Mouse (Mus musculus): ENCODE results near the gene Rhov.

Rhov gene

GRCm38 (mm10) chr2:119237210-119237870 lies 33.7 kb downstream of the Rhov start, which contains the start of gene Spint1:
Gene Spint1 (plus strand): TSS chr2:119237362.
- no peak for DNase-seq (ENCODE audit: low spot score in 2 of 2)

GRCm38 (mm10) chr2:119236682-119237209 lies 34.3 kb downstream of the Rhov start:
- no peak for DNase-seq (ENCODE audit: low spot score in 2 of 2)

DNA sequence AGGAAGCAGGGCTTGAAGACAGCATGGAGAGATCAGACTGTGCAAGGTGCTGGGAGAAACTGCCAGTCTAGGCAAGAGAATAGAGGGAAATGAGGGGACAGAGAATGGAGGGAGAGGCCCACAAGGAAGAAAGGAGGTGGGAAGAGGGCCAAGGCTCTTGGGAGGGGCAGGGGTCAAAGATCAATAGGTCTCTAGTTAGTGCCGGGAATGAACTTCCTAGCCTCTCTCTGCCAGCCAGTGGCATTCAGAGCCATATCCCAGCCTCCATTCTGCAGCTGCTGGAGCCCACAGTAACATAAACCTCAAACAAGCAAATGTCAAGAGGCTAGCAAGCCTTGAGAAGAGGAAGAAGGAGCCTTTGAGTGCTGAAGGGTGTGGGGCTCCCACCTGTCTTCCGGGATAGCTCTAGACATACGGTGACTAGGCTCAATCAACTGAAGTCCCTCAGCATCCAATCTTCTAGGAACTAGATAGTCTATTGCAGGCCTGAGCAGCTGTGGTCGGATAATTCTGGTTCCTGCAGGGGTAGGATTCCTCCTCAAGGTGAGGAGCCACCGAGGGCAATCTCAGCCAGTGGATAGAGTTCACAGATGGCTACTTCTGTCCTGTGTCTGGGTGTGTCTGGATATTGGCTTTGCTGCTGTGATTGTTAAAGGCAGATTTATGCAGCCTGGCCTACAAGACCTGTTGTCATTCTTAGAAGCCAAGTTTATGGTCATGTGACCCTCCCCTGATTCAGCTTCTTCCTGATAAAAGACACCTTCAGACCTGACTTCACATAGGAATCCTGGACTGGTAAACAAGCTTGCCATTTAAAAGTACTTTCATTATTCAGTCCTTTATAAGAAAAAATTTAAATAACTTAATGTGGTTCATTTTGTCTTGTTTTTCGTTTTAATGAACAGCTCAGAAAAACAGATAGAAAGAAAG lies 41.0 kb downstream of the Rhov start, which contains the start of gene Ppp1r14d:
Ppp1r14d (minus strand) TSS at position 132 of the 930 bp plus-strand sequence.
- no peak for DNase-seq (ENCODE audit: low spot score in 2 of 2)

All from spleen, postnatal 4 days (tissue).